Mouse (Mus musculus): ENCODE measurements around the gene Hist1h2ae. TPM values are rescaled to one million over a fixed set of nuclear protein-coding genes. Genes with fewer than 3 reads are reported as not detected.

Gene Hist1h2ae
- polyA plus RNA-seq, 1 experiment from 2014 or later = 18.1 TPM

Small RNA genes lying within 50 kb of the gene (microRNA-seq; reads per million reads assigned to microRNA genes)
- gene Gm44297 (not detected), gene Gm44359 (not detected), gene Gm44394 (not detected)

Other genes with a start within 250 kb of the Hist1h2ae start
- 19.6 and 25.9 TPM in 2 replicates for gene Zfp322a, start 202.0 kb downstream of the Hist1h2ae start, polyA plus RNA-seq (2015; fragmentation: Nextera tagmentation; extraction: Ambion mirVana)
- gene Abt1, start 147.4 kb downstream of the Hist1h2ae start, polyA plus RNA-seq (2015; fragmentation: Nextera tagmentation; extraction: Ambion mirVana) = 7.0 and 8.6 TPM in 2 replicates
- gene Btn1a1, start 105.3 kb downstream of the Hist1h2ae start, polyA plus RNA-seq (2015; fragmentation: Nextera tagmentation; extraction: Ambion mirVana) = not detected in 2 replicates
- not detected in 2 replicates for gene Btn2a2, start 82.4 kb downstream of the Hist1h2ae start, polyA plus RNA-seq (2015; fragmentation: Nextera tagmentation; extraction: Ambion mirVana)
- 24.9 and 35.3 TPM in 2 replicates for gene Hist1h4h, start 40.2 kb downstream of the Hist1h2ae start, polyA plus RNA-seq (2015; fragmentation: Nextera tagmentation; extraction: Ambion mirVana)
- 1.5 and 3.4 TPM in 2 replicates for gene Hist1h2af, start 37.3 kb downstream of the Hist1h2ae start, polyA plus RNA-seq (2015; fragmentation: Nextera tagmentation; extraction: Ambion mirVana)
- 1.7 and 2.1 TPM in 2 replicates for gene Hist1h3g, start 35.8 kb downstream of the Hist1h2ae start, polyA plus RNA-seq (2015; fragmentation: Nextera tagmentation; extraction: Ambion mirVana)
- 0.54 and 0.58 TPM in 2 replicates for gene Hist1h2bh, start 27.8 kb downstream of the Hist1h2ae start, polyA plus RNA-seq (2015; fragmentation: Nextera tagmentation; extraction: Ambion mirVana)
- 0.28 and 0.43 TPM in 2 replicates for gene Hist1h3f, start 27.2 kb downstream of the Hist1h2ae start, polyA plus RNA-seq (2015; fragmentation: Nextera tagmentation; extraction: Ambion mirVana)
- gene Hist1h4f, start 19.6 kb downstream of the Hist1h2ae start, polyA plus RNA-seq (2015; fragmentation: Nextera tagmentation; extraction: Ambion mirVana) = not detected in 2 replicates
- 0.58 and 0.60 TPM in 2 replicates for gene Hist1h1d, start 18.0 kb downstream of the Hist1h2ae start, polyA plus RNA-seq (2015; fragmentation: Nextera tagmentation; extraction: Ambion mirVana)
- gene Hist1h3e, start 8.9 kb downstream of the Hist1h2ae start, polyA plus RNA-seq (2015; fragmentation: Nextera tagmentation; extraction: Ambion mirVana) = 1.8 and 2.0 TPM in 2 replicates
- 10.7 and 21.8 TPM in 2 replicates for gene Hist1h2bg, start 176 bp upstream of the Hist1h2ae start, polyA plus RNA-seq (2015; fragmentation: Nextera tagmentation; extraction: Ambion mirVana)
- gene Hist1h2bf, start 3.0 kb upstream of the Hist1h2ae start, polyA plus RNA-seq (2015; fragmentation: Nextera tagmentation; extraction: Ambion mirVana) = 1.5 and 2.6 TPM in 2 replicates
- gene Hist1h2ad, start 3.2 kb upstream of the Hist1h2ae start, polyA plus RNA-seq (2015; fragmentation: Nextera tagmentation; extraction: Ambion mirVana) = 1.7 and 1.9 TPM in 2 replicates
- 2.9 and 3.4 TPM in 2 replicates for gene Hist1h3d, start 4.5 kb upstream of the Hist1h2ae start, polyA plus RNA-seq (2015; fragmentation: Nextera tagmentation; extraction: Ambion mirVana)
- 24.3 and 29.2 TPM in 2 replicates for gene Hist1h4d, start 10.4 kb upstream of the Hist1h2ae start, polyA plus RNA-seq (2015; fragmentation: Nextera tagmentation; extraction: Ambion mirVana)
- 1.1 and 1.4 TPM in 2 replicates for gene Hist1h2be, start 49.9 kb upstream of the Hist1h2ae start, polyA plus RNA-seq (2015; fragmentation: Nextera tagmentation; extraction: Ambion mirVana)
- 5.4 and 5.8 TPM in 2 replicates for gene Hist1h1e, start 51.3 kb upstream of the Hist1h2ae start, polyA plus RNA-seq (2015; fragmentation: Nextera tagmentation; extraction: Ambion mirVana)
- 1.00 and 1.2 TPM in 2 replicates for gene Hist1h2ac, start 112.7 kb upstream of the Hist1h2ae start, polyA plus RNA-seq (2015; fragmentation: Nextera tagmentation; extraction: Ambion mirVana)
- gene Hist1h2bc, start 113.0 kb upstream of the Hist1h2ae start, polyA plus RNA-seq (2015; fragmentation: Nextera tagmentation; extraction: Ambion mirVana) = 161 and 192 TPM in 2 replicates
- not detected in 2 replicates for gene Hist1h1t, start 124.6 kb upstream of the Hist1h2ae start, polyA plus RNA-seq (2015; fragmentation: Nextera tagmentation; extraction: Ambion mirVana)
- 1.8 TPM in 2 replicates for gene Hist1h4c, start 127.2 kb upstream of the Hist1h2ae start, polyA plus RNA-seq (2015; fragmentation: Nextera tagmentation; extraction: Ambion mirVana)
- gene Hfe, start 139.6 kb upstream of the Hist1h2ae start, polyA plus RNA-seq (2015; fragmentation: Nextera tagmentation; extraction: Ambion mirVana) = 8.0 and 9.7 TPM in 2 replicates
- gene Hist1h1c, start 167.6 kb upstream of the Hist1h2ae start, polyA plus RNA-seq (2015; fragmentation: Nextera tagmentation; extraction: Ambion mirVana) = 125 and 175 TPM in 2 replicates
- 0.41 and 0.98 TPM in 2 replicates for gene Hist1h3c, start 174.4 kb upstream of the Hist1h2ae start, polyA plus RNA-seq (2015; fragmentation: Nextera tagmentation; extraction: Ambion mirVana)
- gene Hist1h2bb, start 175.5 kb upstream of the Hist1h2ae start, polyA plus RNA-seq (2015; fragmentation: Nextera tagmentation; extraction: Ambion mirVana) = 0.82 and 1.2 TPM in 2 replicates
- 3.7 and 8.0 TPM in 2 replicates for gene Hist1h2ab, start 179.9 kb upstream of the Hist1h2ae start, polyA plus RNA-seq (2015; fragmentation: Nextera tagmentation; extraction: Ambion mirVana)
- gene Hist1h3b, start 181.0 kb upstream of the Hist1h2ae start, polyA plus RNA-seq (2015; fragmentation: Nextera tagmentation; extraction: Ambion mirVana) = 2.0 and 2.8 TPM in 2 replicates
- 1.3 TPM in 1 of 2 replicates, not detected in the other for gene Hist1h4b, start 185.8 kb upstream of the Hist1h2ae start, polyA plus RNA-seq (2015; fragmentation: Nextera tagmentation; extraction: Ambion mirVana)
- gene Hist1h4a, start 190.0 kb upstream of the Hist1h2ae start, polyA plus RNA-seq (2015; fragmentation: Nextera tagmentation; extraction: Ambion mirVana) = 0.33 TPM in 1 of 2 replicates, not detected in the other
- gene Hist1h3a, start 191.2 kb upstream of the Hist1h2ae start, polyA plus RNA-seq (2015; fragmentation: Nextera tagmentation; extraction: Ambion mirVana) = 1.9 and 2.7 TPM in 2 replicates
- gene Hist1h1a, start 192.4 kb upstream of the Hist1h2ae start, polyA plus RNA-seq (2015; fragmentation: Nextera tagmentation; extraction: Ambion mirVana) = 0.59 and 0.82 TPM in 2 replicates
- gene Trim38, start 198.7 kb upstream of the Hist1h2ae start, polyA plus RNA-seq (2015; fragmentation: Nextera tagmentation; extraction: Ambion mirVana) = 0.19 and 0.30 TPM in 2 replicates
- gene Slc17a2, start 235.8 kb upstream of the Hist1h2ae start, polyA plus RNA-seq (2015; fragmentation: Nextera tagmentation; extraction: Ambion mirVana) = 0.06 TPM in 1 of 2 replicates, not detected in the other

All from urinary bladder, postnatal 0 days (tissue).